Comparison of ENCODE assay signal across 8 mouse cellular contexts in the genomic region with DNA sequence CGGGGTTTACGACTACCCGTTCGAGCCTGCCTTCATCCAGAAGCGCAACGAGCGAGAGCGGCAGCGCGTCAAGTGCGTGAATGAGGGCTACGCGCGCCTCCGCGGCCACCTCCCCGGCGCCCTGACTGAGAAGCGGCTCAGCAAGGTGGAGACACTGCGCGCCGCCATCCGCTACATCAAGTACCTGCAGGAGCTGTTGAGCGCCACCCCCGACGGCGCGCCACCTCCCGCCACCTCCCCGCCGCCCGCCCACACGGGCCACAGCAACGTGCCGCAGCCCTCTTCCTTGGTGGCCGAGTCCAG. TPM values are rescaled to one million over a fixed set of nuclear protein-coding genes. Genes with fewer than 3 reads are reported as not detected.
DNase-seq lines count a peak whose midpoint lies in the region; ATAC-seq lines count a peak whose summit lies in the region.
"Had no signal": no experiment of that assay in that cellular context is flagged by ENCODE, and none has a peak within 500 bp of the region (broad histone marks: within the 10 kb centered on the region; RNA-seq: fewer than 3 reads in every experiment).

No protein-coding gene starts in this region.

- peaks cover 21% of the 10 kb centered on the region for H3K27me3 ChIP-seq in embryonic facial prominence, embryonic 11.5 days (ENCODE audit: control insufficient read depth, insufficient read depth, low read length)
- peaks cover 31% of the 10 kb centered on the region for H3K27me3 ChIP-seq in hindbrain, embryonic 15.5 days

- H3K9me3 ChIP-seq in embryonic facial prominence, embryonic 11.5 days (replicated peaks; ENCODE audit: control insufficient read depth, low read length) = no peaks in the 10 kb centered on the region
- H3K9me3 ChIP-seq in hindbrain, embryonic 15.5 days = no peaks in the 10 kb centered on the region

- H3K4me1 ChIP-seq in embryonic facial prominence, embryonic 11.5 days (ENCODE audit: control insufficient read depth, insufficient read depth, low read length) = no peaks in the 10 kb centered on the region; the same call in 1 of the 2 replicates
- peaks cover 15% of the 10 kb centered on the region for H3K4me1 ChIP-seq in hindbrain, embryonic 15.5 days (replicated peaks)

- intact Hi-C loops in left cerebral cortex, postnatal 14 days (cut with DNase I) = loop anchor here (5.0 kb wide), 1 partner anchor 411 kb away; no protein-coding TSS in a partner anchor

- peak overlapping the region; percentile 41 for H3K4me2 ChIP-seq in embryonic facial prominence, embryonic 11.5 days (ENCODE audit: low read depth, low read length)
- H3K4me2 ChIP-seq in hindbrain, embryonic 15.5 days = peak overlapping the region; percentile 69

- WGBS in embryonic facial prominence, embryonic 11.5 days = 2% methylated on average over 33 of the region's 36 CpGs
- 3% methylated on average over 36 of the region's 36 CpGs for WGBS in hindbrain, embryonic 15.5 days

- peak; percentile 40 to 60 for DNase-seq in left cerebral cortex, postnatal 14 days (ENCODE audit: low spot score in 2 of 2)
- DNase-seq in left cerebral cortex, adult 8-10 months (ENCODE audit: low spot score in 2 of 2) = no peak
- DNase-seq in embryonic facial prominence, embryonic 11.5 days (ENCODE audit: low spot score) = peak; percentile 24
- DNase-seq in lung, postnatal 14 days = peak; percentile 6
- peak; percentile 56 for DNase-seq in right cerebral cortex, postnatal 25 days

- ATAC-seq in embryonic facial prominence, embryonic 11.5 days (replicated peaks; ENCODE audit: insufficient number of reproducible peaks, low FRiP score, low TSS enrichment, low read depth) = no peak
- ATAC-seq in hindbrain, embryonic 15.5 days (ENCODE audit: low FRiP score, low read depth) = peak; percentile 29; the same call in 1 of the 2 replicates
- ATAC-seq in erythroblast, adult 5-6 weeks (replicated peaks; ENCODE audit: low FRiP score, poor library complexity, severe bottlenecking) = no peak

- no peaks in the 10 kb centered on the region for H3K36me3 ChIP-seq in embryonic facial prominence, embryonic 11.5 days (replicated peaks; ENCODE audit: control insufficient read depth, insufficient read depth, low read depth, low read length)
- H3K36me3 ChIP-seq in hindbrain, embryonic 15.5 days = no peaks in the 10 kb centered on the region

- peak overlapping the region; percentile 22; the same call in 1 of the 2 replicates for H3K4me3 ChIP-seq in embryonic facial prominence, embryonic 11.5 days (ENCODE audit: low read depth, low read length)
- peak overlapping the region; percentile 42 for H3K4me3 ChIP-seq in hindbrain, embryonic 15.5 days

- no peak overlapping the region for H3K9ac ChIP-seq in embryonic facial prominence, embryonic 11.5 days (replicated peaks; ENCODE audit: low read length)
- peak overlapping the region; percentile 35; the same call in 1 of the 2 replicates for H3K9ac ChIP-seq in hindbrain, embryonic 15.5 days

- H3K27ac ChIP-seq in embryonic facial prominence, embryonic 11.5 days (replicated peaks; ENCODE audit: low read depth, low read length) = no peak overlapping the region
- no peak overlapping the region for H3K27ac ChIP-seq in hindbrain, embryonic 15.5 days (replicated peaks)

RNA-seq across cellular contexts. Expression of a gene that starts 0.4 kb away (rescaled TPM):
- 1 to 10 TPM in 1 of 2 experiments, under 1 TPM in 1; 0.66 to 2.1 TPM for total RNA-seq in left cerebral cortex, postnatal 14 days (2021)
- 1 to 10 TPM; 1.2 to 2.5 (median 2.1) TPM for total RNA-seq in left cerebral cortex, adult 8-10 months (2022)
- polyA plus RNA-seq in embryonic facial prominence, embryonic 11.5 days (2014; fragmentation: Nextera tagmentation; extraction: Ambion mirVana) = 0.42 TPM in 1 of 2 replicates, not detected in the other
- polyA plus RNA-seq in hindbrain, embryonic 15.5 days (2015; fragmentation: Nextera tagmentation; extraction: Ambion mirVana) = 0.39 TPM in 1 of 2 replicates, not detected in the other
- total RNA-seq in erythroblast, adult 5-6 weeks (2015; ENCODE audit: low replicate concordance) = not detected in 2 replicates
- not detected in 2 replicates for total RNA-seq in erythroblast, adult 5-6 weeks (2017; ENCODE audit: low replicate concordance)
- polyA plus RNA-seq: cerebellum, adult 2 months had no signal

RNA-seq across cellular contexts. Expression of a gene that starts 1.6 kb away (rescaled TPM):
- total RNA-seq in left cerebral cortex, postnatal 14 days (2021) = 1 to 10 TPM; 1.0 to 1.1 TPM
- total RNA-seq in left cerebral cortex, adult 8-10 months (2022) = 1 to 10 TPM in 3 of 4 experiments, under 1 TPM in 1; 0.83 to 1.6 (median 1.4) TPM
- 0.10 TPM in 1 of 2 replicates, not detected in the other for polyA plus RNA-seq in embryonic facial prominence, embryonic 11.5 days (2014; fragmentation: Nextera tagmentation; extraction: Ambion mirVana)
- 0.32 TPM in 1 of 2 replicates, not detected in the other for polyA plus RNA-seq in hindbrain, embryonic 15.5 days (2015; fragmentation: Nextera tagmentation; extraction: Ambion mirVana)
- total RNA-seq in erythroblast, adult 5-6 weeks (2015; ENCODE audit: low replicate concordance) = not detected in 2 replicates
- total RNA-seq in erythroblast, adult 5-6 weeks (2017; ENCODE audit: low replicate concordance) = not detected in 2 replicates

RNA-seq across cellular contexts. Expression of a gene that starts 43.0 kb away (rescaled TPM):
- total RNA-seq in left cerebral cortex, postnatal 14 days (2021) = 10 to 100 TPM; 73.0 to 78.7 TPM
- 10 to 100 TPM; 56.1 to 74.4 (median 67.6) TPM for total RNA-seq in left cerebral cortex, adult 8-10 months (2022)
- polyA plus RNA-seq in embryonic facial prominence, embryonic 11.5 days (2014; fragmentation: Nextera tagmentation; extraction: Ambion mirVana) = 73.4 and 74.4 TPM in 2 replicates
- 178 and 179 TPM in 2 replicates for polyA plus RNA-seq in hindbrain, embryonic 15.5 days (2015; fragmentation: Nextera tagmentation; extraction: Ambion mirVana)
- 17.9 and 24.5 TPM in 2 replicates for total RNA-seq in erythroblast, adult 5-6 weeks (2015; ENCODE audit: low replicate concordance)
- total RNA-seq in erythroblast, adult 5-6 weeks (2017; ENCODE audit: low replicate concordance) = 16.9 and 22.3 TPM in 2 replicates

RNA-seq across cellular contexts. Expression of a gene that starts 44.8 kb away (rescaled TPM):
- total RNA-seq in left cerebral cortex, postnatal 14 days (2021) = 1 to 10 TPM; 1.8 to 2.9 TPM
- total RNA-seq in left cerebral cortex, adult 8-10 months (2022) = 10 to 100 TPM; 14.0 to 17.5 (median 14.3) TPM
- polyA plus RNA-seq in embryonic facial prominence, embryonic 11.5 days (2014; fragmentation: Nextera tagmentation; extraction: Ambion mirVana) = not detected in 2 replicates
- polyA plus RNA-seq in hindbrain, embryonic 15.5 days (2015; fragmentation: Nextera tagmentation; extraction: Ambion mirVana) = 0.05 TPM in 1 of 2 replicates, not detected in the other
- total RNA-seq in erythroblast, adult 5-6 weeks (2015; ENCODE audit: low replicate concordance) = not detected in 2 replicates
- total RNA-seq in erythroblast, adult 5-6 weeks (2017; ENCODE audit: low replicate concordance) = not detected in 2 replicates

Comparison
In these comparisons a context has a peak if more than half of its experiments do, and no peak if none do; other contexts are left out.
1. DNase-seq: peak in left cerebral cortex, postnatal 14 days (2 of 2), embryonic facial prominence, embryonic 11.5 days (single experiment), lung, postnatal 14 days (single experiment) and right cerebral cortex, postnatal 25 days (single experiment); none in left cerebral cortex, adult 8-10 months (0 of 2).